Mouse (Mus musculus) midbrain, embryonic 10.5 days (tissue): ENCODE results near the gene Col4a1. TPM values are rescaled to one million over a fixed set of nuclear protein-coding genes. Genes with fewer than 3 reads are reported as not detected.

ENCODE experiments used
- DNase-seq: peaks from one replicate; pipeline ENCODE4 v3.0.0-alpha.2; 2017; ENCODE audit warnings: low spot score
- H3K27ac ChIP-seq: fragments of 300-500 bp; sonication (generic); replicated peaks from 2 replicates; pipeline ENCODE4 v1.5.1; 2016; ENCODE audit warnings: mild to moderate bottlenecking
- H3K27me3 ChIP-seq: fragments of 300-500 bp; sonication (generic); 2 replicates; pipeline ENCODE4 v1.6.1; 2016; ENCODE audit warnings: low read depth, mild to moderate bottlenecking; ENCODE audit not compliant: poor library complexity, severe bottlenecking
- H3K36me3 ChIP-seq: fragments of 300-500 bp; sonication (generic); 2 replicates; pipeline ENCODE4 v1.6.1; 2016; ENCODE audit warnings: mild to moderate bottlenecking, moderate library complexity
- H3K4me1 ChIP-seq: fragments of 300-500 bp; sonication (generic); 2 replicates; pipeline ENCODE4 v1.6.1; 2016
- H3K4me3 ChIP-seq: fragments of 300-500 bp; sonication (generic); 2 replicates; pipeline ENCODE4 v1.5.1; 2016; ENCODE audit warnings: mild to moderate bottlenecking, moderate library complexity
- H3K9me3 ChIP-seq: fragments of 300-500 bp; sonication (generic); replicated peaks from 2 replicates; pipeline ENCODE4 v1.6.1; 2016; ENCODE audit warnings: mild to moderate bottlenecking
- WGBS: fragments of 180-500 bp; shearing (Covaris S2); methylation state at CpG from one replicate; pipeline ENCODE4 v1.1.7; 2016; 5-methylcytosine and 5-hydroxymethylcytosine counted together
- polyA plus RNA-seq: library from polyadenylated mRNA; unstranded; fragments of >200 nt; fragmentation: Nextera tagmentation; extraction: Ambion mirVana; gene quantifications from 2 replicates; pipeline ENCODE4 v1.2.1, GENCODE M21; 2016

The Col4a1 gene
- polyA plus RNA-seq, 1 experiment from 2014 or later, result 113 TPM

DNA sequence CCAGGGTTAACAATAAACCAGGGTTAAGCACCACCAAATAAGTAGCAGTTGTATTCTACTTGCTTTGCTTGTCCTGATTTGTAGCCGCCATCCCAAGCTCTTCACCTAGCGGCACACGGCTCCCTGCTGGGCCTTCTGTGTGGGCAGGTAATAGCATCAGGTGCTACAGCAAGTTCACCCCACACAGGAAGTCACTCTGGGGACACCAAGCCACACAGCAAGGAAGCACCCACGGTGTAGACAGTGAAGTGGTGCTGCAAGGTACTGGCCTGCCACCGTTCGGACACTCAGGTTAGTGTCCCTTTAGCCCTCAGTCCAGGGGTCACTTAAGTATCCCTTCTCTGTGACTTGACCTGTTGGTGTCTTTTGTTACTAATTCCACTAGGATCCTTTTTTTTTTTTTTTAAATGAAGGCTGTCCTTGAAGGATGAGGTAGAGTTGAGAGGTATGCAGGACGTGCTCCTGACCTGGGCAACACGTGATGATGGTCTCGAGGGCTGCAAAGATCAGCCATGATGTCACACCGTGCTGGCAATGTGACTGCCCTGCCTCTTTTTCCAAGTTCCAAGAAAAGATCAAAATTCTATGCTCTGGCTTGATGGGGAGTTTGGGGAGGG, 57.6 kb downstream of the Col4a1 start:
- no peaks in the 10 kb centered on the region for H3K27me3 ChIP-seq
- WGBS, result 87% methylated on average over 10 of the region's 10 CpGs
- no peak overlapping the region for H3K4me3 ChIP-seq
- no peaks in the 10 kb centered on the region for H3K9me3 ChIP-seq
- no peaks in the 10 kb centered on the region for H3K36me3 ChIP-seq
- no peak for DNase-seq
- peaks cover 9% of the 10 kb centered on the region for H3K4me1 ChIP-seq
- H3K27ac ChIP-seq, result no peak overlapping the region

DNA sequence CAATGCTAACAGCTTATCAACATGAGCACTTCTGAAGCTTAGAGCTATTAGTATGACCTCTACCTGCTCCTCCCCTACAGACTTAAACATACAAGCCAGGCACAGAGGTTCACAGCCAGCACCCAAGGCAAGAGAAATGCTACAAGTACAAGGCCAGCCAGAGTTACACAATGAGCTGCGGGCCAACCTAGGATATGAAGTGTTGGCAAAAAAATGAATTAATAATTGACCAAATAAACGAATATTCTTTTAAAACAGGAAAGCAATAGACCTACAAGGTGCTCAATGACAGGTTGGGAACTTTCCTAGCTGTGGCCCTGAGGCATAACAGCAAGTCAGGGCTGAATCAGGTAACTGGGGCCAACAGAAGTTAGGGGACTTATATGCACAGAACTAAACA, 58.1 kb downstream of the Col4a1 start:
- WGBS, result 81% methylated on average over 2 of the region's 2 CpGs
- Histone ChIP-seq H3K9me3 (no peaks in the 10 kb centered on the region), H3K27ac (no peak overlapping the region), H3K36me3 (no peaks in the 10 kb centered on the region), H3K27me3 (no peaks in the 10 kb centered on the region), H3K4me3 (no peak overlapping the region), H3K4me1 (peaks cover 4% of the 10 kb centered on the region; the same call in 1 of the 2 replicates)
- DNase-seq, result no peak

DNA sequence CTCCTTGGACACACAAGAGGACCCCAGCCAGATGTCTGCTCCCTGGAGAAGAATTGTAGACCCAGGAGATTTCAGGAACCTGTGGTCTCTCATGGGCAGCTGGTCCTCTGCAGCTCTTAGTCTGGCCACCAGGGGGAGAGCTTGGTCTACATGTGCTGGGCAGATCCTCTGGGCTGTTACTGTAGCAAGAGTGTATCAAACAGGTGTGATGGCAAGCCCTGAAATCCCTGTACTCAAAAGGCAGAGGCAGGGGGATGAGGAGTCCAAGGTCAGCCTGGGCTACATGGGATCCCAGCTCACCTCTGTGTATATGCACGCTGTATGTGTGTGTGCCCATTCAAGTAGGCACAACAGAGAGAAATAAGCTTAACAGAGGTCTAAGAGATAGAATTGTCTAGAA, 59.1 kb downstream of the Col4a1 start:
- no peaks in the 10 kb centered on the region for H3K36me3 ChIP-seq
- peak; percentile 77 for DNase-seq
- H3K4me1 ChIP-seq, result peaks cover 9% of the 10 kb centered on the region
- no peak overlapping the region for H3K27ac ChIP-seq
- 76% methylated on average over 1 of the region's 1 CpGs for WGBS
- H3K9me3 ChIP-seq, result no peaks in the 10 kb centered on the region
- no peak overlapping the region for H3K4me3 ChIP-seq
- H3K27me3 ChIP-seq, result no peaks in the 10 kb centered on the region

DNA sequence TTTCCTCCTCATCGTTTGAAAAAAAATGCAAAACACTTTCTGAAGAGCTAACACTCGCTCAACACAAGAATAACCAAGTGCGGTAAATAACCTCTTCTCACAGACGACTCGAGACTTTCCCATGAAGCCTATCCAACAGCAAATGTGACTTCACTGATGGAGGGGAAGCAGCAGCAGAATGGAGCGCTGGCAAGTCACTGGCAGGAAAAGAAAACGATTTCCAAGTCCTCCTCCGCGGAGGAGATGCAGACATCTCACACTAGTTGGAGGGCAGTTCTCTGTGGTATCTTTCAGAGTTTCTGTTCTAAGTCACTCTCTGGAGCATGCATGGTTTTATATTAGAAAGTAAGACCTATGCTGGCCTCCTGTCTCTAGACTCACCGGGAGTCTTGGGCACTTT, 59.6 kb downstream of the Col4a1 start:
- no peaks in the 10 kb centered on the region for H3K36me3 ChIP-seq
- H3K27me3 ChIP-seq, result no peaks in the 10 kb centered on the region
- H3K4me3 ChIP-seq, result no peak overlapping the region
- no peaks in the 10 kb centered on the region for H3K9me3 ChIP-seq
- H3K27ac ChIP-seq, result no peak overlapping the region
- no peak for DNase-seq
- whole genome bisulfite sequencing, result 91% methylated on average over 10 of the region's 10 CpGs
- peaks cover 13% of the 10 kb centered on the region for H3K4me1 ChIP-seq

DNA sequence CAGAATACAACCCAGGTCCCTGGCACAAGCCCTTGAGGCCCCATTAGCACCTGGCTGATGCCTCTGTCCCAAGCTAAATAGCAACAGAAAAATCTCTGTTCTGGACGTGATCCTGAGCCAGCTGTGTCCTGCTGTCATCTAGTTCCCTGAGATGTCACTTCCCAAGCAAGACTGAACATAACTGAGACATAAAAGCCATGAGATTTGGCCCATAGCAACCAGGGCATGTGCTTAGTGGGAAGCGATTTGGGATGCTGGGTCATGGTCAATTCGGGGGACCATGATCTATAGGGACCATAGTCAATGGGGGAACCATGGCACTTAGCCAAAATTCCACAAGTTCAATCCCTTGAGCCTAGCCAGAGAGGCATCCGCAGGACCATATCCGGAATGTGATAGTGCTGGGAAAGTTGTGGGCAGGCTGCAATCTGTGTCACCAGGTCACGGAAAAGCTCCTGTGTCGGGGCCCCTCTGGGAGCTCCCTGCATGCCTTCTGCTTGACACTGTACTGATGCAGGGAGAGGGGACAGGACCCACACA, 60.3 kb downstream of the Col4a1 start:
- Histone ChIP-seq H3K27me3 (no peaks in the 10 kb centered on the region), H3K9me3 (no peaks in the 10 kb centered on the region), H3K36me3 (no peaks in the 10 kb centered on the region), H3K4me3 (no peak overlapping the region), H3K27ac (no peak overlapping the region), H3K4me1 (peaks cover 13% of the 10 kb centered on the region)
- no peak for DNase-seq
- WGBS, result 80% methylated on average over 7 of the region's 7 CpGs

DNA sequence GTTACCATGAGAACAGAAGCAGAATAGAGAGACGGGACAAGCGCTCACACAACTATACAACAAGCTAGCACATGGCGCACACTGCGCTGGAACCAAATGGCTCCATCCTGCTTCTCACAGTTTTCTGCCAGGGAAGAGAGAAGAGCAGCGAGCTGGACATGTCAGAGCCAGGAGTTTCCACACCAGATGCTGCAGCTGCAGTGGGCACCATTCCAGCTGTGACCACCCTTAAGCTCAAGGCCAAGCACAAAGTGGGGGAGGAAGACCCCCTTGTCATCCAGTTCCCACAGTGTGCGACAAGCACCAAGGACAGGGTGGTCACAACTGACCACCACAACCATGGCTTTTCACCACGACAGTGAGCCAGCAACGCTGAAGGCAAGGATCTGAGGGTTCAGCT, 62.5 kb downstream of the Col4a1 start:
- H3K9me3 ChIP-seq, result no peaks in the 10 kb centered on the region
- no peak overlapping the region for H3K4me3 ChIP-seq
- H3K4me1 ChIP-seq, result peaks cover 17% of the 10 kb centered on the region
- H3K36me3 ChIP-seq, result no peaks in the 10 kb centered on the region
- no peak for DNase-seq
- WGBS, result 87% methylated on average over 8 of the region's 8 CpGs
- H3K27me3 ChIP-seq, result no peaks in the 10 kb centered on the region
- 0 out of 2 replicates have a peak overlapping the region, but pooled peaks have one; percentile 4 for H3K27ac ChIP-seq

DNA sequence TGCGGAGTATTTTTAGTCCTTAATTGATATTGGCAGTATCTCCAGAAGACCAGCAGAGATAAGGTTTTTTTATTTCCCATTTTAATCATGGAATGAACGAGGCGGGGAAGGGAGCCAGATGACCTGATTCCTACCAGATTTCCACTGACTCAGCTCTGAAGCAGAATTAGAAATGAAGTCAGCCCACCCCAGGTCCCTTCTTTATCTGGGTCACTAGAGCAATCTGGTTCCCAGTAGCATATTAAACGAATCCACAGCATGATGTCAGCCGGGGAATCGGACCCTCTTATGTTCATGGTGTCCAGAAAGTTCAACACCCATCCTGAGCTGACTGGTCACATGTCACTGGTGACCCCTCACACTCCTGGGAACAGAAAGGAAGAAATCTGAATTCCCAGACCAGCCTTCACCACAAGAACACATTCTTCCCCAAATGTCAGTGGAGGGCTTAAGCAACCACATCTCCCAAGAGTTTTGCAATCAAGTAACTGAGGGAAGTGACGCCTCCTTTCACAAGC, 63.0 kb downstream of the Col4a1 start:
- no peaks in the 10 kb centered on the region for H3K36me3 ChIP-seq
- DNase-seq, result no peak
- no peak overlapping the region for H3K27ac ChIP-seq
- H3K4me1 ChIP-seq, result peaks cover 17% of the 10 kb centered on the region
- H3K4me3 ChIP-seq, result no peak overlapping the region
- H3K27me3 ChIP-seq, result no peaks in the 10 kb centered on the region
- WGBS, result 87% methylated on average over 7 of the region's 7 CpGs
- no peaks in the 10 kb centered on the region for H3K9me3 ChIP-seq

DNA sequence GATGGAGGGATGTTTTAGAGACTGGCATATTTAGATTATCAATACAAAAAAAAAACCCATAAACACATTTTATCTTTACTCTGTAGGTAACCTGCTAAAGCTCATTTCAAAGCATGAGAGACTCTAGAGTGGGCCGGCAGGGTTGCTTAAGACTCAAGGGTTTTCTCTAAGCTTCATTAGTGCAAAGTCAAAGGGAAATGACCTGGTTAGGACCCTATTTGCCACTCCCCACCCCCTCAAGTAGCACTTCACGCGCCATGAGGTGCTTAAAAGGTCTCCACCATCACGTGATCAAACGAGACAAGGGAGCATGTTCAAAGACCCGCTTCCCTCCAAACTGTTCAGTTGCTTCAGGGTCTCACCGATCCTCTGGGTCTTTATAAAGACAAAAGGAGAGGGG, 63.9 kb downstream of the Col4a1 start:
- no peak for DNase-seq
- H3K4me3 ChIP-seq, result no peak overlapping the region
- no peaks in the 10 kb centered on the region for H3K9me3 ChIP-seq
- no peak overlapping the region for H3K27ac ChIP-seq
- peaks cover 25% of the 10 kb centered on the region for H3K4me1 ChIP-seq
- 66% methylated on average over 7 of the region's 7 CpGs for WGBS
- peaks cover 3% of the 10 kb centered on the region; the same call in 1 of the 2 replicates for H3K36me3 ChIP-seq
- no peaks in the 10 kb centered on the region for H3K27me3 ChIP-seq

DNA sequence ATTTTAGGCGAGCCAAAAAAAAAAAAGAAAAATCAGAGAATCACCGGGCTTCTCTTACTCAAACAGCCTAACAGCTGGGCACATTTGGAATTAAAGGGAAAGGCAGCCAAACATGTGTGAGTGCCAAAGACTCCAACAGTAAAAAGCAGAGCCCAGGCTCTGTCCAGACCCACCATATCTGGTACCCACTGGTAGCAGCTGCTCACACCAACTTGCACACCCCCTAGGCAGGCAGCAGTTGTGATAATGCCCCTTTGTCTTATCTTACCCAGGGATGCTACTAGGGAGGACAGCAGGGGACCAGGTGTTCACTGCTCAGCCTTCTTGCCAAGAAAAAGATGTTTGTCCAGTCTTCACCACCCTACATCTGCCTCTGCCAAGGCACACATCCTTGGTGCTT, 71.1 kb downstream of the Col4a1 start:
- H3K9me3 ChIP-seq, result no peaks in the 10 kb centered on the region
- H3K27ac ChIP-seq, result no peak overlapping the region
- peaks cover 14% of the 10 kb centered on the region; the same call in 1 of the 2 replicates for H3K36me3 ChIP-seq
- peaks cover 12% of the 10 kb centered on the region for H3K4me1 ChIP-seq
- no peak overlapping the region for H3K4me3 ChIP-seq
- H3K27me3 ChIP-seq, result no peaks in the 10 kb centered on the region
- DNase-seq, result no peak
- WGBS, result 80% methylated on average over 2 of the region's 2 CpGs

DNA sequence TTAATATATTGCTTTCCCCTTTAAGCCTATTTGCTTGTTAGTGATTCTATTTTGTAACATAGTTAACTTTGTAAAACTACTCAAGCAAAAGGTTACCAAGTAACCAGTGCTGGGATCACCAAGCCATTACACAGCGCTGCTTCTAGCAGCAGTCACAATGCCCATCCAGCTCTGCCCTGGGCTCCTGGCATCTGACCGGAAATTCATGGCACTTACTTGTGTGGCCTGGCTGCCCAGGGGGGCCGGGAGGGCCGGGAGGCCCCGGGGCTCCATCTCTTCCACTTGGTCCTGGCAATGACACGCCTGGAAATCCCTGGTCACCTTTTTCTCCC, 77.8 kb downstream of the Col4a1 start:
- WGBS, result 88% methylated on average over 6 of the region's 6 CpGs
- no peak for DNase-seq
- H3K4me1 ChIP-seq, result peaks cover 5% of the 10 kb centered on the region
- no peaks in the 10 kb centered on the region for H3K9me3 ChIP-seq
- no peaks in the 10 kb centered on the region for H3K27me3 ChIP-seq
- 0 out of 2 replicates have a peak overlapping the region, but pooled peaks have one; percentile 10 for H3K27ac ChIP-seq
- H3K4me3 ChIP-seq, result no peak overlapping the region
- 0 out of 2 replicates have a peak, but pooled peaks cover 10% of the 10 kb centered on the region for H3K36me3 ChIP-seq

DNA sequence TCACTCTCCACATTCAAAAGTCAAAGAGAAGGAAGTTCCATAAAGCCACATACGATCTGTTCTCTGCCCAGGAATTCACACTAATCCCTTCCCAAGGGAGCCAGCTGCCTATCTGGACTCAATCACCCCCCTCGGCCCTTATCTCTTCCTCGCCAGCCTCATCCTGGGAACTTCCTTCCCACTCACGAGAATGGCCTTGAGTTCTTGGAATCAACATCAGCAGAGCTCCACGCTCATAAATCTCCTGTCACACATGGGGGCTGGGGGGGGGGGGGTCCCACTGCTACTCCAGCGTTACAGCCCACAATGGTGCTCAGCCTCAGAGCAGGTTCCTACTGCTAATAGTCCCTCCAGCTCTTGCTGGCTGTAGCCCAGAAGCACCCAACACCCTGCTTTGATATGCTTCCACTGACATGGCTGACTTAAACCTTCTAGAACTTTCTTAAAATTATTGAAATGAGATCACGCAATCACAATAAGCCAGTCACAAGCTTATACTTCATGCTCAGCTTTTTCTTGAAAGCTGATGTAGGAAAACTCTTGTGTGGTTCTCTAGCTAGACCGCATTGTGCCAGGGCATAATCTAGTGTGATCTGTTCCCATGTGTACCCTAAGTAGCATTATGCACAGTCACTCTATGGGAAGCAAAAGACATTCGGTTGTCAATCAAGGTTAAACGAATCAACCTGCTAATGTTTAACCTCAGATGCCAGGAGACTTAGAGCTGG, 78.3 kb downstream of the Col4a1 start:
- Histone ChIP-seq H3K4me3 (no peak overlapping the region), H3K27ac (no peak overlapping the region; the same call in 1 of the 2 replicates), H3K9me3 (no peaks in the 10 kb centered on the region), H3K27me3 (no peaks in the 10 kb centered on the region), H3K4me1 (peaks cover 5% of the 10 kb centered on the region), H3K36me3 (0 out of 2 replicates have a peak, but pooled peaks cover 9% of the 10 kb centered on the region)
- no peak for DNase-seq
- WGBS, result 73% methylated on average over 10 of the region's 10 CpGs

DNA sequence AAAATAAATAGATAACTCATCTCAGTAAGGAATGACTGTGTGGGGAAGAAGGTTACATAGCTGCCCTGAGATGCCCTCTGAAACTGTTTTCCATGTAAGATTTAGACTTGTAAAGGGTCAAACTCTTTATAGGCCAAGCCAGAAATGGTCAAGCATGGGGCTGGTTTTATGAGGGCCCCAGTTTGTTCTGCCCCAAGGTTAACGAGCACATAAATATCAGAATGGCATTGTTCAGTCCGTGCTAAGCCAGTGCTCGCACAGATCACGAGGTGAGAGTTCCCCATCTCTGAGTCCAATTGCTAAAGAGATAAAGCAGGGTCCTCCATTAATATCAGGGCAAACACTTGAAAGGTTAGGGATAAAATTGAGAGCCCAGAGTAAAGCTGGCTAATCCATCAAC, 79.6 kb downstream of the Col4a1 start:
- Histone ChIP-seq H3K36me3 (0 out of 2 replicates have a peak, but pooled peaks cover 5% of the 10 kb centered on the region), H3K4me1 (peaks cover 5% of the 10 kb centered on the region), H3K4me3 (no peak overlapping the region), H3K27me3 (no peaks in the 10 kb centered on the region), H3K27ac (no peak overlapping the region), H3K9me3 (no peaks in the 10 kb centered on the region)
- 85% methylated on average over 4 of the region's 4 CpGs for WGBS
- DNase-seq, result no peak

DNA sequence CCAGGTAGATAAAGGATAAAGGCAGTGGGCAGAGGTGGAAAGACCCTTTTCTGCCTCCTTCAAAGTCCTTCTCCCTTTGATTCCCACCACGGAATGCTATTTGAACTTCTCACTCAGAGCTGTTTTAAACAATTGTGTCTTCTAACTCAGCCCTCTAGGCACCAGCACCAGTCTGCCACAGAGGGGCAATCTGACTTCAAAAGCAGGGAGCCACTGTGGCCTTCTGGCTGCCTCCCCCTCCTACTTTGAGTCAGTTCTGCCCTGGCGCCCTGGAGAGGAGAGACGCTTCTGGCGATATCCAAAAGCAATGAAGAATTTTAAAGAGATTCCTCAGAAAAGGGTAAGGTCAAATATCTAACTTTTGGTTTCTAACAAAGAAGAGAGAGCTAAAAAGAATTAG, 82.3 kb downstream of the Col4a1 start:
- 55% methylated on average over 4 of the region's 4 CpGs for WGBS
- peaks cover 12% of the 10 kb centered on the region; the same call in 1 of the 2 replicates for H3K36me3 ChIP-seq
- H3K27me3 ChIP-seq, result no peaks in the 10 kb centered on the region
- no peak for DNase-seq
- H3K4me3 ChIP-seq, result no peak overlapping the region
- H3K4me1 ChIP-seq, result peaks cover 11% of the 10 kb centered on the region
- H3K9me3 ChIP-seq, result no peaks in the 10 kb centered on the region
- H3K27ac ChIP-seq, result peak overlapping the region; percentile 52; the same call in 1 of the 2 replicates
